Mouse (Mus musculus): Measurements from ENCODE around the gene Ibtk.
"Not testable (repeated sequence)": the region's sequence is repeated elsewhere in the genome, so short reads cannot be mapped to it uniquely, and the experiment has no call there.

Gene Ibtk

GRCm38 (mm10) chr9:85749142-85749921 is at the start of gene Ibtk:
Gene Ibtk, minus strand, starts transcription at chr9:85749334.
- peak; percentile 95 for DNase-seq (ENCODE audit: low spot score)

- not testable (repeated sequence) for DNase-seq (ENCODE audit: low spot score)
Observed at GRCm38 (mm10) chr9:85791521-85791920, 42.4 kb upstream of the Ibtk start.

- DNase-seq (ENCODE audit: low spot score) = no peak
Observed at GRCm38 (mm10) chr9:85780249-85780648, 31.1 kb upstream of the Ibtk start.

GRCm38 (mm10) chr9:85779458-85779857 is 30.3 kb upstream of the Ibtk start:
- DNase-seq (ENCODE audit: low spot score) = peak; percentile 2

- no peak for DNase-seq (ENCODE audit: low spot score)
Observed at GRCm38 (mm10) chr9:85777544-85777943, 28.4 kb upstream of the Ibtk start.

- no peak for DNase-seq (ENCODE audit: low spot score)
Observed at GRCm38 (mm10) chr9:85772280-85772679, 23.1 kb upstream of the Ibtk start.

- no peak for DNase-seq (ENCODE audit: low spot score)
Observed at GRCm38 (mm10) chr9:85771454-85771853, 22.3 kb upstream of the Ibtk start.

- no peak for DNase-seq (ENCODE audit: low spot score)
Observed at GRCm38 (mm10) chr9:85770369-85770768, 21.2 kb upstream of the Ibtk start.

- DNase-seq (ENCODE audit: low spot score) = no peak
Observed at GRCm38 (mm10) chr9:85769057-85769789, 20.1 kb upstream of the Ibtk start.

GRCm38 (mm10) chr9:85767255-85767654 is 18.1 kb upstream of the Ibtk start:
- DNase-seq (ENCODE audit: low spot score) = no peak

- DNase-seq (ENCODE audit: low spot score) = no peak
Observed at GRCm38 (mm10) chr9:85762476-85762875, 13.3 kb upstream of the Ibtk start.

GRCm38 (mm10) chr9:85750797-85751196 is 1.7 kb upstream of the Ibtk start:
- peak; percentile 21 for DNase-seq (ENCODE audit: low spot score)

GRCm38 (mm10) chr9:85749922-85750509 is 882 bp upstream of the Ibtk start:
- peak; percentile 78 for DNase-seq (ENCODE audit: low spot score)

- DNase-seq (ENCODE audit: low spot score) = peak; percentile 81
Observed at GRCm38 (mm10) chr9:85748204-85749141, 661 bp downstream of the Ibtk start.

- no peak for DNase-seq (ENCODE audit: low spot score)
Observed at GRCm38 (mm10) chr9:85745566-85745965, 3.6 kb downstream of the Ibtk start.

GRCm38 (mm10) chr9:85743358-85743757 is 5.8 kb downstream of the Ibtk start:
- no peak for DNase-seq (ENCODE audit: low spot score)

- DNase-seq (ENCODE audit: low spot score) = no peak
Observed at GRCm38 (mm10) chr9:85742107-85742506, 7.0 kb downstream of the Ibtk start.

- DNase-seq (ENCODE audit: low spot score) = no peak
Observed at GRCm38 (mm10) chr9:85739279-85739678, 9.9 kb downstream of the Ibtk start.

GRCm38 (mm10) chr9:85734821-85735220 is 14.3 kb downstream of the Ibtk start:
- no peak for DNase-seq (ENCODE audit: low spot score)

- no peak for DNase-seq (ENCODE audit: low spot score)
Observed at GRCm38 (mm10) chr9:85724078-85724477, 25.1 kb downstream of the Ibtk start.

GRCm38 (mm10) chr9:85717336-85717735 is 31.8 kb downstream of the Ibtk start:
- no peak for DNase-seq (ENCODE audit: low spot score)

- DNase-seq (ENCODE audit: low spot score) = no peak
Observed at GRCm38 (mm10) chr9:85707302-85707701, 41.8 kb downstream of the Ibtk start.
